8 mouse cellular contexts compared by ENCODE assay signal in the genomic region with DNA sequence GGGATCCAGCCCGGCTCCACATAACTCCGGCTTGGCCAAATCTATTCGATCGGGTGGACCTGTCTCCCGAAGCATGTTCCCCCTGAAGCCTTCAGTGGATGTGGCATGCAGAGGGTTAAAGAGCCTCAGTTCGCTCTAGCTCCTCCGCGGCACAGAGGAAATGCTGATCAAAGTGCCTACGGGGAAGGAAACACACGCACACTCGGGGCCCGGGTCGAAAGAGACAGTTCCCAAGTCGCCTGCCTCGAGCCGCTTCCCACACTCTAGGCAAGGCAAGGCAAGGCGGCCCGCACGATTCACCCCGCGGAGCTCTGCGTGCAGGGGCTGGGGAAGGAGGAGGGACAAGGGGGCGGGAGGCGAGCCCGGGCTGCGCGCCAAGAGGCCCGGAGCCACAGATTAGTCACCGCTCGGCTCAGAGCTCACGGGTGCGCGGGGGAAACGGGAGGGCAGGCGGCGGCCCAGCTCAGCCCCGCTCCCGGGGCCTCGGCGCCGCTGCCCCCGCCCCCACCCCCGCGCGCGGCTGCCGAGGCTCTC.
DNase-seq lines count a peak whose midpoint lies in the region; ATAC-seq and TF ChIP-seq lines count a peak whose summit lies in the region.

No protein-coding gene starts in this region.

- H3K4me1 ChIP-seq in hindbrain, postnatal 0 days (ENCODE audit: insufficient read depth, low read length), result 0 out of 2 replicates have a peak, but pooled peaks cover 4% of the 10 kb centered on the region
- peaks cover 31% of the 10 kb centered on the region for H3K4me1 ChIP-seq in megakaryocyte, embryonic 14.5 days

- intact Hi-C loops in gastrocnemius, postnatal 14 days (cut with DNase I; ENCODE audit: low total_unique reads), result no loop called here
- intact Hi-C loops in left cerebral cortex, postnatal 25 days (cut with DNase I), result loop anchor here (1.0 to 5.0 kb wide), 4 partner anchors 14 to 161 kb away; no protein-coding TSS in a partner anchor

- CTCF ChIA-PET in Patski (lab: Charles Lee), result no interaction called here

- H3K4me2 ChIP-seq in hindbrain, postnatal 0 days (ENCODE audit: low read depth, low read length), result peak overlapping the region; percentile 84

- peak overlapping the region; percentile 74 for H3K27ac ChIP-seq in hindbrain, postnatal 0 days

- H3K27me3 ChIP-seq in Patski, result peaks cover 8% of the 10 kb centered on the region
- H3K27me3 ChIP-seq in hindbrain, postnatal 0 days (ENCODE audit: insufficient read depth, low read length), result peaks cover 3% of the 10 kb centered on the region; the same call in 1 of the 2 replicates
- peaks cover 74% of the 10 kb centered on the region for H3K27me3 ChIP-seq in megakaryocyte, embryonic 14.5 days (replicated peaks)

- no peaks in the 10 kb centered on the region for H3K36me3 ChIP-seq in hindbrain, postnatal 0 days (ENCODE audit: insufficient read depth, low read length)
- H3K36me3 ChIP-seq in megakaryocyte, embryonic 14.5 days (replicated peaks; ENCODE audit: low read length), result no peaks in the 10 kb centered on the region

- H3K9ac ChIP-seq in hindbrain, postnatal 0 days (replicated peaks; ENCODE audit: low read length), result peak overlapping the region; percentile 45; the same call in 1 of the 2 replicates

- 3% methylated on average over 42 of the region's 47 CpGs for WGBS in hindbrain, postnatal 0 days

- H3K9me3 ChIP-seq in hindbrain, postnatal 0 days (ENCODE audit: low read length), result no peaks in the 10 kb centered on the region
- 0 out of 2 replicates have a peak, but pooled peaks cover 7% of the 10 kb centered on the region for H3K9me3 ChIP-seq in megakaryocyte, embryonic 14.5 days

- in situ Hi-C loops in Patski (cut with MboI; ENCODE audit: low pct_unique_long_range_greater_than_20kb), result loop anchor here (5.0 kb wide), 1 partner anchor 36 kb away; no protein-coding TSS in a partner anchor

- POLR2A ChIA-PET in Patski (lab: Charles Lee), result interaction anchor here (1.0 kb wide), 1 partner anchor 161 kb away, joined by 3 read pairs; no protein-coding TSS in a partner anchor

- ATAC-seq in Patski, result peak; percentile 6
- peak; percentile 31 for ATAC-seq in hindbrain, postnatal 0 days
- ATAC-seq in erythroblast, adult 5-6 weeks (replicated peaks; ENCODE audit: low FRiP score, poor library complexity, severe bottlenecking), result no peak

- peak overlapping the region; percentile 47 for H3K4me3 ChIP-seq in hindbrain, postnatal 0 days (ENCODE audit: low read length)
- H3K4me3 ChIP-seq in megakaryocyte, embryonic 14.5 days (replicated peaks), result peak overlapping the region; percentile 94

- no peak for DNase-seq in Patski (ENCODE audit: low read depth, low spot score)
- DNase-seq in cerebellum, postnatal 14 days, result peak; percentile 74 to 75
- peak; percentile 86 for DNase-seq in gastrocnemius, postnatal 14 days
- DNase-seq in hindbrain, postnatal 0 days (ENCODE audit: low spot score), result peak; percentile 75
- peak; percentile 69 to 74 for DNase-seq in left cerebral cortex, postnatal 25 days (ENCODE audit: low spot score in 2 of 2)
- peak; percentile 63 for DNase-seq in right cerebral cortex, postnatal 25 days

- no peak for TF ChIP-seq CTCF in Patski (IDR thresholded peaks at IDR 0.05)
- TF ChIP-seq CTCF in hindbrain, postnatal 0 days (IDR thresholded peaks at IDR 0.05; ENCODE audit: low read depth), result no peak
